Mouse (Mus musculus) erythroblast, embryonic 14.5 days (primary cell): ENCODE data around the gene Tead3. TPM values are rescaled to one million over a fixed set of nuclear protein-coding genes. Genes with fewer than 3 reads are reported as not detected.
"Not testable (repeated sequence)": the region's sequence is repeated elsewhere in the genome, so short reads cannot be mapped to it uniquely, and the experiment has no call there.

Source experiments
- H3K27me3 ChIP-seq: 2 replicates; pipeline ENCODE4 v1.6.1; 2012; ENCODE audit warnings: inconsistent platforms; ENCODE audit not compliant: control insufficient read depth
- H3K36me3 ChIP-seq: 2 replicates; pipeline ENCODE4 v1.6.1; 2012; ENCODE audit warnings: mild to moderate bottlenecking, inconsistent platforms; ENCODE audit not compliant: control insufficient read depth
- H3K4me1 ChIP-seq: 2 replicates; pipeline ENCODE4 v1.6.1; 2012; ENCODE audit warnings: inconsistent platforms; ENCODE audit not compliant: control insufficient read depth
- H3K4me3 ChIP-seq: replicated peaks from 2 replicates; pipeline ENCODE3; 2012; ENCODE audit warnings: moderate library complexity, mild to moderate bottlenecking, inconsistent platforms
- H3K9me3 ChIP-seq: 2 replicates; pipeline ENCODE4 v1.6.1; 2012; ENCODE audit warnings: low read length, inconsistent platforms, mixed read lengths; ENCODE audit not compliant: control insufficient read depth
- GATA1 ChIP-seq: IDR thresholded peaks from 2 replicates; pipeline ENCODE4 v1.6.1; 2012; ENCODE audit warnings: low read length, inconsistent platforms, mixed read lengths
- TAL1 ChIP-seq: IDR thresholded peaks from 3 replicates; pipeline ENCODE4 v1.6.1; 2012; ENCODE audit warnings: low read length, inconsistent platforms, mixed read lengths
- polyA plus RNA-seq: library from polyadenylated mRNA; stranded (reverse); fragments of >175 nt; gene quantifications from 2 replicates; pipeline ENCODE4 v1.2.3, GENCODE M21; 2012

The Tead3 gene
- polyA plus RNA-seq, 1 experiment, result 0.22 TPM

- Histone ChIP-seq H3K36me3 (no peaks in the 10 kb centered on the region), H3K4me1 (peaks cover 2% of the 10 kb centered on the region; the same call in 1 of the 2 replicates), H3K4me3 (no peak overlapping the region), H3K27me3 (peaks cover 86% of the 10 kb centered on the region), H3K9me3 (no peaks in the 10 kb centered on the region)
- no peak for TF ChIP-seq TAL1
- no peak for TF ChIP-seq GATA1
Measured at GRCm38 (mm10) chr17:28362653-28363292, 12.2 kb upstream of the Tead3 start.

- Histone ChIP-seq H3K9me3 (no peaks in the 10 kb centered on the region), H3K27me3 (peaks cover 85% of the 10 kb centered on the region), H3K4me3 (no peak overlapping the region), H3K4me1 (peaks cover 2% of the 10 kb centered on the region; the same call in 1 of the 2 replicates), H3K36me3 (no peaks in the 10 kb centered on the region)
- TF ChIP-seq TAL1, result no peak
Measured at GRCm38 (mm10) chr17:28361921-28362652, 11.5 kb upstream of the Tead3 start.

- TF ChIP-seq TAL1, result no peak
- TF ChIP-seq GATA1, result no peak
- Histone ChIP-seq H3K9me3 (no peaks in the 10 kb centered on the region), H3K4me1 (peaks cover 2% of the 10 kb centered on the region; the same call in 1 of the 2 replicates), H3K4me3 (no peak overlapping the region), H3K27me3 (peaks cover 79% of the 10 kb centered on the region), H3K36me3 (no peaks in the 10 kb centered on the region)
Measured at GRCm38 (mm10) chr17:28360531-28361277, 10.1 kb upstream of the Tead3 start.

GRCm38 (mm10) chr17:28358576-28359261 is 8.1 kb upstream of the Tead3 start:
- not testable (repeated sequence) for H3K36me3 ChIP-seq, H3K4me3 ChIP-seq, H3K9me3 ChIP-seq, H3K4me1 ChIP-seq
- H3K27me3 ChIP-seq, result peaks cover 60% of the 10 kb centered on the region

- Histone ChIP-seq H3K36me3 (no peaks in the 10 kb centered on the region), H3K27me3 (peaks cover 54% of the 10 kb centered on the region), H3K4me1 (peaks cover 30% of the 10 kb centered on the region), H3K9me3 (no peaks in the 10 kb centered on the region), H3K4me3 (no peak overlapping the region)
- TF ChIP-seq GATA1 (no peak), TAL1 (no peak)
Measured at GRCm38 (mm10) chr17:28355871-28356270, 5.3 kb upstream of the Tead3 start.

GRCm38 (mm10) chr17:28352018-28352417 is 1.4 kb upstream of the Tead3 start:
- H3K4me3 ChIP-seq, result peak overlapping the region; percentile 61
- TF ChIP-seq GATA1, result no peak
- TF ChIP-seq TAL1, result no peak
- no peaks in the 10 kb centered on the region for H3K9me3 ChIP-seq
- peaks cover 42% of the 10 kb centered on the region for H3K4me1 ChIP-seq
- H3K27me3 ChIP-seq, result peaks cover 59% of the 10 kb centered on the region
- no peaks in the 10 kb centered on the region for H3K36me3 ChIP-seq

- Histone ChIP-seq H3K9me3 (no peaks in the 10 kb centered on the region), H3K4me1 (peaks cover 42% of the 10 kb centered on the region), H3K27me3 (peaks cover 59% of the 10 kb centered on the region), H3K36me3 (no peaks in the 10 kb centered on the region), H3K4me3 (peak overlapping the region; percentile 61)
- TF ChIP-seq GATA1 (no peak), TAL1 (no peak)
Measured at GRCm38 (mm10) chr17:28351353-28351890, 805 bp upstream of the Tead3 start.

GRCm38 (mm10) chr17:28349901-28350465 is 634 bp downstream of the Tead3 start:
- H3K4me3 ChIP-seq, result peak overlapping the region; percentile 61
- H3K36me3 ChIP-seq, result no peaks in the 10 kb centered on the region
- TF ChIP-seq TAL1 (no peak), GATA1 (no peak)
- H3K27me3 ChIP-seq, result peaks cover 73% of the 10 kb centered on the region
- peaks cover 49% of the 10 kb centered on the region for H3K4me1 ChIP-seq
- H3K9me3 ChIP-seq, result no peaks in the 10 kb centered on the region
